In genomic region chr14:47664470-47664864, GRCm38 (mm10) we compare ENCODE assay signal across 23 mouse cellular contexts. TPM values are rescaled to one million over a fixed set of nuclear protein-coding genes. Genes with fewer than 3 reads are reported as not detected.
DNase-seq lines count a peak whose midpoint lies in the region; ATAC-seq and TF ChIP-seq lines count a peak whose summit lies in the region.
"Had no signal": no experiment of that assay in that cellular context is flagged by ENCODE, and none has a peak within 500 bp of the region (broad histone marks: within the 10 kb centered on the region; RNA-seq: fewer than 3 reads in every experiment).

No protein-coding gene starts in this region.

- no peak overlapping the region for H3K4me3 ChIP-seq in liver, postnatal 0 days (ENCODE audit: low read depth, low read length)
- H3K4me3 ChIP-seq in CH12.LX (replicated peaks in 1 of 3; ENCODE audit: low read depth in 2 of 3, low read length in 2 of 3, poor library complexity in 1 of 3): no peak overlapping the region
- no peak overlapping the region for H3K4me3 ChIP-seq in forebrain, postnatal 0 days (ENCODE audit: low read depth, low read length)
- no peak overlapping the region for H3K4me3 ChIP-seq in forebrain, embryonic 11.5 days (ENCODE audit: low read depth, low read length)
- H3K4me3 ChIP-seq: embryonic facial prominence, embryonic 13.5 days; heart, embryonic 10.5 days; hindbrain, embryonic 12.5 days; limb, embryonic 12.5 days; liver, embryonic 15.5 days; midbrain, embryonic 13.5 days; stomach, embryonic 15.5 days had no signal

- peaks cover 20% of the 10 kb centered on the region for H3K79me2 ChIP-seq in CH12.LX (replicated peaks; ENCODE audit: control insufficient read depth, extremely low read depth, insufficient read depth, poor library complexity, severe bottlenecking)

- no peak for TF ChIP-seq CTCF in liver, postnatal 0 days (IDR thresholded peaks at IDR 0.05; ENCODE audit: low read depth)
- TF ChIP-seq CTCF in CH12.LX (conservative IDR thresholded peaks at IDR 0.05 in 1 of 2, IDR thresholded peaks at IDR 0.05 in 1 of 2; ENCODE audit: low read depth in 2 of 2, low read length in 2 of 2): no peak
- no peak for TF ChIP-seq CTCF in forebrain, postnatal 0 days (IDR thresholded peaks at IDR 0.05; ENCODE audit: low read depth)

- H3K4me2 ChIP-seq in liver, postnatal 0 days (ENCODE audit: low read depth, low read length): no peak overlapping the region
- H3K4me2 ChIP-seq in CH12.LX (ENCODE audit: insufficient read depth, low read depth, poor library complexity, severe bottlenecking): peak overlapping the region; percentile 69
- no peak overlapping the region for H3K4me2 ChIP-seq in forebrain, postnatal 0 days (ENCODE audit: low read depth)
- no peak overlapping the region for H3K4me2 ChIP-seq in forebrain, embryonic 11.5 days (ENCODE audit: low read depth, low read length, severe bottlenecking)
- H3K4me2 ChIP-seq: embryonic facial prominence, embryonic 13.5 days; hindbrain, embryonic 12.5 days; limb, embryonic 12.5 days; liver, embryonic 15.5 days; midbrain, embryonic 13.5 days; stomach, embryonic 15.5 days had no signal

- H3K4me1 ChIP-seq in liver, postnatal 0 days (ENCODE audit: insufficient read depth): no peaks in the 10 kb centered on the region
- peaks cover 6 to 37% of the 10 kb centered on the region in 2 experiments; a peak in 3 of 4 replicates for H3K4me1 ChIP-seq in CH12.LX (ENCODE audit: control insufficient read depth in 1 of 2, insufficient read depth in 2 of 2)
- no peaks in the 10 kb centered on the region for H3K4me1 ChIP-seq in forebrain, postnatal 0 days (ENCODE audit: insufficient read depth)
- 0 out of 2 replicates have a peak, but pooled peaks cover 2% of the 10 kb centered on the region for H3K4me1 ChIP-seq in forebrain, embryonic 11.5 days (replicated peaks; ENCODE audit: control insufficient read depth, insufficient read depth, low read length)
- H3K4me1 ChIP-seq: embryonic facial prominence, embryonic 13.5 days; heart, embryonic 10.5 days; hindbrain, embryonic 12.5 days; liver, embryonic 15.5 days; midbrain, embryonic 13.5 days; stomach, embryonic 15.5 days had no signal

- peak; percentile 63 for ATAC-seq in liver, postnatal 0 days
- no peak for ATAC-seq in forebrain, postnatal 0 days
- no peak for ATAC-seq in forebrain, embryonic 11.5 days (replicated peaks; ENCODE audit: low FRiP score)
- ATAC-seq: forebrain, embryonic 16.5 days; inflammation-experienced regulatory T-cells, adult 6 months; midbrain, embryonic 13.5 days had no signal

- no peaks in the 10 kb centered on the region for H3K9me3 ChIP-seq in liver, postnatal 0 days (ENCODE audit: low read length)
- H3K9me3 ChIP-seq in CH12.LX (replicated peaks; ENCODE audit: low read length): peaks cover 8% of the 10 kb centered on the region
- H3K9me3 ChIP-seq in forebrain, postnatal 0 days (ENCODE audit: low read length): no peaks in the 10 kb centered on the region
- no peaks in the 10 kb centered on the region for H3K9me3 ChIP-seq in forebrain, embryonic 11.5 days (ENCODE audit: control insufficient read depth, low read length)
- H3K9me3 ChIP-seq: embryonic facial prominence, embryonic 13.5 days; heart, embryonic 10.5 days; hindbrain, embryonic 12.5 days; limb, embryonic 12.5 days; liver, embryonic 15.5 days; midbrain, embryonic 13.5 days; stomach, embryonic 15.5 days had no signal

- no peak for TF ChIP-seq EP300 in liver, postnatal 0 days (IDR thresholded peaks at IDR 0.05; ENCODE audit: low read depth)
- TF ChIP-seq EP300 in CH12.LX (IDR thresholded peaks at IDR 0.05; ENCODE audit: low read length): peak; percentile 83

- TF ChIP-seq RAD21 in CH12.LX (IDR thresholded peaks at IDR 0.05; ENCODE audit: low read depth, low read length): no peak

- H3K27ac ChIP-seq in liver, postnatal 0 days (ENCODE audit: low read depth): no peak overlapping the region
- H3K27ac ChIP-seq in CH12.LX (ENCODE audit: insufficient read depth, low read depth): no peak overlapping the region
- no peak overlapping the region for H3K27ac ChIP-seq in forebrain, postnatal 0 days (ENCODE audit: low read depth, low read length)
- H3K27ac ChIP-seq in forebrain, embryonic 11.5 days (ENCODE audit: low read depth, low read length): no peak overlapping the region
- H3K27ac ChIP-seq: embryonic facial prominence, embryonic 13.5 days; heart, embryonic 10.5 days; hindbrain, embryonic 12.5 days; limb, embryonic 12.5 days; liver, embryonic 15.5 days; midbrain, embryonic 13.5 days; stomach, embryonic 15.5 days had no signal

- TF ChIP-seq POLR2A in CH12.LX (IDR thresholded peaks at IDR 0.05; ENCODE audit: low read depth, low read length): no peak

- no peaks in the 10 kb centered on the region for H3K27me3 ChIP-seq in liver, postnatal 0 days (ENCODE audit: insufficient read depth, low read length)
- no peaks in the 10 kb centered on the region for H3K27me3 ChIP-seq in CH12.LX (replicated peaks)
- no peaks in the 10 kb centered on the region for H3K27me3 ChIP-seq in forebrain, postnatal 0 days (ENCODE audit: insufficient read depth, low read length)
- no peaks in the 10 kb centered on the region for H3K27me3 ChIP-seq in forebrain, embryonic 11.5 days (ENCODE audit: control insufficient read depth, insufficient read depth, low read length)
- H3K27me3 ChIP-seq: embryonic facial prominence, embryonic 13.5 days; hindbrain, embryonic 12.5 days; limb, embryonic 12.5 days; liver, embryonic 15.5 days; midbrain, embryonic 13.5 days; stomach, embryonic 15.5 days had no signal

- no peak for DNase-seq in liver, postnatal 0 days
- DNase-seq in liver: no peak
- DNase-seq in CH12.LX (ENCODE audit: extremely low read depth): peak; percentile 78
- DNase-seq in induced T-regulatory cell, adult 2 months (ENCODE audit: low read depth): peak; percentile 26
- DNase-seq in forebrain, postnatal 0 days: no peak
- DNase-seq in forebrain, embryonic 11.5 days (ENCODE audit: low spot score): no peak
- DNase-seq in urinary bladder, postnatal 25 days (ENCODE audit: low spot score): no peak
- DNase-seq: adrenal gland, adult 8-10 months; cerebellum, postnatal 14 days; kidney, postnatal 25 days; lung, postnatal 14 days; right cerebral cortex, postnatal 14 days; spleen, adult 18-20 months; thymus, adult 2 months had no signal

- in situ Hi-C loops in CH12.LX (cut with MboI; ENCODE audit: low pct_ligation_motif_present, low pct_unique_long_range_greater_than_20kb, low sequenced_read_pairs): no loop called here

- dilution Hi-C loops in CH12.LX (cut with MboI; ENCODE audit: extremely low pct_ligation_motif_present, extremely low pct_unique_long_range_greater_than_20kb, low sequenced_read_pairs): no loop called here

- peaks cover 6% of the 10 kb centered on the region; the same call in 1 of the 2 replicates for H3K36me3 ChIP-seq in liver, postnatal 0 days (replicated peaks; ENCODE audit: insufficient read depth, low read length)
- peaks cover 6 to 41% of the 10 kb centered on the region in 2 experiments for H3K36me3 ChIP-seq in CH12.LX (replicated peaks in 1 of 2; ENCODE audit: control insufficient read depth in 1 of 2, insufficient read depth in 1 of 2, low read length in 1 of 2)
- peaks cover 9% of the 10 kb centered on the region; the same call in 1 of the 2 replicates for H3K36me3 ChIP-seq in forebrain, postnatal 0 days (ENCODE audit: insufficient read depth)
- no peaks in the 10 kb centered on the region for H3K36me3 ChIP-seq in forebrain, embryonic 11.5 days (ENCODE audit: control insufficient read depth, insufficient read depth, low read length)

- no peak overlapping the region for H3K9ac ChIP-seq in liver, postnatal 0 days (replicated peaks)
- no peak overlapping the region; the same call in 1 of the 2 replicates for H3K9ac ChIP-seq in CH12.LX (ENCODE audit: insufficient read depth, low read depth)
- no peak overlapping the region for H3K9ac ChIP-seq in forebrain, postnatal 0 days
- no peak overlapping the region for H3K9ac ChIP-seq in forebrain, embryonic 11.5 days (ENCODE audit: low read length)
- H3K9ac ChIP-seq: embryonic facial prominence, embryonic 13.5 days; hindbrain, embryonic 12.5 days; limb, embryonic 12.5 days; liver, embryonic 15.5 days; midbrain, embryonic 13.5 days; stomach, embryonic 15.5 days had no signal

TF ChIP-seq in CH12.LX, 34 proteins besides CTCF, POLR2A, EP300 and RAD21 (continues in another document):
- TF ChIP-seq JUN (IDR thresholded peaks at IDR 0.05; ENCODE audit: insufficient read depth, low read depth, low read length) (peak; percentile 91), BHLHE40 (IDR thresholded peaks at IDR 0.05; ENCODE audit: low read depth, low read length) (peak; percentile 89), NELFE (IDR thresholded peaks at IDR 0.05; ENCODE audit: low read depth, low read length) (no peak), KAT2A (IDR thresholded peaks at IDR 0.05; ENCODE audit: insufficient replicate concordance, low read length) (no peak), ZNF384 (IDR thresholded peaks at IDR 0.05; ENCODE audit: low read depth, low read length) (no peak), UBTF (IDR thresholded peaks at IDR 0.05; ENCODE audit: low read depth, low read length) (no peak), USF2 (conservative IDR thresholded peaks at IDR 0.05; ENCODE audit: low read depth, low read length) (peak; percentile 78), MYC (IDR thresholded peaks at IDR 0.05; ENCODE audit: low read depth, low read length) (peak; percentile 54; the same call in 1 of the 2 replicates), ZKSCAN1 (IDR thresholded peaks at IDR 0.05; ENCODE audit: borderline replicate concordance, low read depth, low read length) (no peak), ELF1 (IDR thresholded peaks at IDR 0.05; ENCODE audit: low read depth, low read length) (no peak), JUND (conservative IDR thresholded peaks at IDR 0.05; ENCODE audit: low read depth, low read length) (peak; percentile 92), PAX5 (IDR thresholded peaks at IDR 0.05; ENCODE audit: low read length) (no peak), USF1 (IDR thresholded peaks at IDR 0.05; ENCODE audit: low read depth, low read length) (peak; percentile 74), MXI1 (IDR thresholded peaks at IDR 0.05; ENCODE audit: low read depth, low read length) (no peak), MAFK (IDR thresholded peaks at IDR 0.05; ENCODE audit: insufficient replicate concordance, low read length) (0 out of 2 replicates have a peak, but pooled peaks have one; percentile 16), ZC3H11A (IDR thresholded peaks at IDR 0.05; ENCODE audit: low read depth, low read length) (no peak), MEF2A (IDR thresholded peaks at IDR 0.05; ENCODE audit: borderline replicate concordance, low read depth, low read length) (peak; percentile 29; the same call in 1 of the 2 replicates)

RNA-seq across cellular contexts. Expression of gene Ktn1, which starts 16.2 kb away (rescaled TPM):
- polyA plus RNA-seq in liver, postnatal 0 days (2015; fragmentation: Nextera tagmentation; extraction: Ambion mirVana): 16.7 and 17.4 TPM in 2 replicates
- total RNA-seq in CH12.LX (2012; rRNA removed): 19.8 and 23.2 TPM in 2 replicates
- 25.6 and 31.1 TPM in 2 replicates for total RNA-seq in CH12.LX (2014; rRNA removed)
- polyA plus RNA-seq in CH12.LX (2012; ENCODE audit: insufficient read length, low read depth): 56.5 and 69.7 TPM in 2 replicates
- total RNA-seq in forebrain, postnatal 0 days (2014; rRNA removed): 67.6 and 79.9 TPM in 2 replicates
- 44.0 and 55.3 TPM in 2 replicates for polyA plus RNA-seq in forebrain, postnatal 0 days (2015; fragmentation: Nextera tagmentation; extraction: Ambion mirVana)
- 85.1 and 106 TPM in 2 replicates for polyA plus RNA-seq in forebrain, embryonic 11.5 days (2014; fragmentation: Nextera tagmentation; extraction: Ambion mirVana)

Comparison
In these comparisons a context has a peak if more than half of its experiments do, and no peak if none do; other contexts are left out.
1. DNase-seq: peak in CH12.LX (single experiment) and induced T-regulatory cell, adult 2 months (single experiment); none in liver, postnatal 0 days (single experiment), liver (single experiment), forebrain, postnatal 0 days (single experiment), forebrain, embryonic 11.5 days (single experiment) and urinary bladder, postnatal 25 days (single experiment).